Mouse (Mus musculus) lung, postnatal 0 days (tissue): ENCODE measurements around the gene Cdk20.

Experiments
- CTCF ChIP-seq: IDR thresholded peaks from 2 replicates; pipeline ENCODE4 v1.5.1; 2016; ENCODE audit warnings: antibody characterized with exemption, mild to moderate bottlenecking
- EP300 ChIP-seq: IDR thresholded peaks from 2 replicates; pipeline ENCODE4 v1.6.1; 2016; ENCODE audit warnings: antibody characterized with exemption, mild to moderate bottlenecking, control low read depth

DNA sequence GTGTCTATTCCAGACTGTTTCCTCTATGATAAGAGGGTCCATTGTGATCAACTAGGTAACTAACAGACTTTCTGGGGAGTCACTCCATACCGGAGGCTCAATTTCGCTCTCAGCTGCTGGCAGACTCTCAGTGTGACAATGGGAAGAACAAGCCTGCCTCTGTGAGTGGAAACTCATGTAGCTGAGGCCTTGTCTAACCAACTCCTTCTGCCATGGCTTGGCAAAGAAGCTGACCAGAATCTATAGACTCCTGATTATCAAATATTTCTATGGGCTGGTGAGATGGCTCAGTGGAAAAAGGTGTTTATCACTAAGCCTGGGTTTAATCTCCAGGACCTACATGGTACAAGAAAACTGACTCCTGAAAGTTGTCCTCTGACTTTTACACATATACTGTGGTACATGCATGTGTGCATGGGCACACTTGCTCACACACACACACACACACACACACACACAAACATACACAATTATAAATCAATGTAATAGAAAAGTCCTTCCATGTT lies 19.3 kb upstream of the Cdk20 start:
- TF ChIP-seq CTCF (no peak), EP300 (no peak)
